Mouse (Mus musculus): Measurements from ENCODE around the gene Smarcc1. TPM values are rescaled to one million over a fixed set of nuclear protein-coding genes. Genes with fewer than 3 reads are reported as not detected.
"Not testable (repeated sequence)": the region's sequence is repeated elsewhere in the genome, so short reads cannot be mapped to it uniquely, and the experiment has no call there.

Gene Smarcc1
- total RNA-seq, 2 experiments from 2014 or later: 64.5 to 74.5 TPM

DNA sequence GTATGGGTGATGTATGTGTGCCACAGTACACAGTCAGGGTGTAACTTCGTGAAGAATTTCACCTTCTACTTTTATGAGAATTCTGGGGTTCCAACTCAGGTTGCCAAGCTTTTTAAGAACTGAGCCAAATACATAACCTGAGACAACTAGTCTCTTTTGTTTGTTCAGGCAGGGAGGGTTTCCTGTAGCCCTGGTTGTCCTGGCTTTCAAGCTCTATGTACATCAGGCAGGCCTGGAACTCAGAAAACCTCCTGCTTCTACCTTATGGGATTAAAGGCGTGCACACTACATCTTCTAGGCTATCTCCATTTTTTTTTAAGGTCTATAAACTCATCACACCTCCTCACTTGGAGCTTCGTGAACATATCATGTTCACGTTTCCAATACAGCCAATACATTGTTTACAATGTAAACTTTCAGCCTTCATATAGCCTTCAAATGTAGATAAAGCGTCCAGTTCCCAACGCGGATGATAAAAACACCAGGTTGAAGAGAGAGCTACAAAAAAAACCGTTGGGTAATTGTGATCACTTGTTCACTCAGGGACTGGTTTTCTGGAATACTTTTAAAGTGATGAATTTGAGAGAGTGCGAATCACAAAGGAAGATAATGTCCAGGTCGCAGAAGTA, 13.5 kb downstream of the Smarcc1 start:
- intact Hi-C loops (cut with DNase I): no loop called here
- no peak for DNase-seq (ENCODE audit: low spot score in 2 of 2)

DNA sequence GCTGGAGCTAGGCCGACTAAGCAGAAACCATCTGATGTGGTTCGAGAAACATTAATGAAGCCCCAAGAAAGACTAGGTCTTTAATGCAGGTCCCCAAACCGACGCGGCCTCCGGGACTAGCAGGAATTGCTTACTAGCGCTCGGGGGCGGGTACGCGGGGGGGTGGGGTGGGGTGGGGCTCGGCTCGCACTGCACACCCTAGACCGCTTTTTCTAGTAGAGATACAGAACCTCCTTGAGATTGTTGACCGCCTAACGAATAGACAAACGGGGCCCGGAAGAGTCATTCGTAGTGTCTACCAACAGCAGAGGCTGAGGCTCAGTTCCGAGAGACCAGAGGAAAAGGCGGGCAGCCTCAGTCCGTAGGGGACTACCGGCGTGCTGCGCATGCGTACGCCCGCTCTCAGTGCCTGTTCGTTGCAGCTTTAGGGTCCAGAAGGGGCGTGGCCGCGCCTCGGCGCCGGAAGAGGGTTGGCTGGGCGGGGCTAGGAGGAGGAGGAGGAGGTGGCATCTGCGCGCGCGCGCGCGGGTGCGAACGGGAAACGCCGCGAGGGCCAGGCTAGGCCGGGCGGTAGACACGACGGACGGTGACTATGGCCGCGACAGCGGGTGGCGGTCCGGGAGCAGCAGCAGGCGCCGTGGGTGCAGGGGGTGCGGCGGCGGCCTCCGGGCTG, 14.2 kb downstream of the Smarcc1 start:
- DNase-seq (ENCODE audit: low spot score in 2 of 2): peak; percentile 99
- intact Hi-C loops (cut with DNase I): no loop called here

DNA sequence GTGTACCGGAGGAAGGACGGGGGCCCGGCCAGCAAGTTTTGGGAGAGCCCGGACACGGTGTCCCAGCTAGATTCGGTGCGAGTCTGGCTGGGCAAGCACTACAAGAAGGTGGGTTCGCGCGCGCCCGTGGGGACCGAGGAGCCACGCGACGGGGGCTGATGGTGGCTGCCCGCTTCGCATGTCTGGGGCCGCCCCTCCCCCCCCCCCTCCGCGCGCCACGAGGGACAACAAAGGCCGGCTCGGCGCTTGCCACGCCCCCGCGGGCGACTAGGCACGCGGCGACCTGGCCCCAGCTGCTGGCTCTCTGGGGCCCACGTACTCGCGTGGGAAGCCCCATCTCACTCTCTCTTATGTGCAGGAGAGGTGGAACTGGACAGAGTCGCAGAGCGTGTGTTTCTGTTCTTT, 14.7 kb downstream of the Smarcc1 start:
- intact Hi-C loops (cut with DNase I): no loop called here
- DNase-seq (ENCODE audit: low spot score in 2 of 2): no peak

- DNase-seq (ENCODE audit: low spot score in 2 of 2): no peak
- intact Hi-C loops (cut with DNase I): no loop called here
These were observed 15.4 kb downstream of the Smarcc1 start for GRCm38 (mm10) chr9:110132921-110133320.

- intact Hi-C loops (cut with DNase I): no loop called here
- no peak for DNase-seq (ENCODE audit: low spot score in 2 of 2)
These were observed 16.7 kb downstream of the Smarcc1 start for GRCm38 (mm10) chr9:110134176-110134575.

- no peak for DNase-seq (ENCODE audit: low spot score in 2 of 2)
- intact Hi-C loops (cut with DNase I): no loop called here
These were observed 21.6 kb downstream of the Smarcc1 start for GRCm38 (mm10) chr9:110139119-110139518.

DNA sequence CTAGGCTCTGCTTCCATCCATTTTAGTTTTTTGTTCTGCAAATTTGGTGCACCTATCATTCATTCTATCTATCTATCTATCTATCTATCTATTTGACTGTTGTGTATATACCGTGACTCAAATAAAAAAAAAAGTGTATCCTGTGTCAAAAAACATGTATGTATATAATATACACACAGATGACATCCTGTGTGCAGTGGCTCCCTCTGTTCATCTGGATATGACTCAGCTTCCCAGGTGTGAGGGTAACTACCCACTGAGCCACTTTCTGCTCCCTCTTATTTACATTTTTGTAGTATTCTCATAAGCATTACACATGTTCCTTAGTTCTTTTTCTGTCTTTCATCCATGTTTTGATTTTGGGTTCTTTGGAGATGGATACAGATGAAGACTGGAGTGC, 24.6 kb downstream of the Smarcc1 start:
- DNase-seq (ENCODE audit: low spot score in 2 of 2): no peak
- intact Hi-C loops (cut with DNase I): no loop called here

DNA sequence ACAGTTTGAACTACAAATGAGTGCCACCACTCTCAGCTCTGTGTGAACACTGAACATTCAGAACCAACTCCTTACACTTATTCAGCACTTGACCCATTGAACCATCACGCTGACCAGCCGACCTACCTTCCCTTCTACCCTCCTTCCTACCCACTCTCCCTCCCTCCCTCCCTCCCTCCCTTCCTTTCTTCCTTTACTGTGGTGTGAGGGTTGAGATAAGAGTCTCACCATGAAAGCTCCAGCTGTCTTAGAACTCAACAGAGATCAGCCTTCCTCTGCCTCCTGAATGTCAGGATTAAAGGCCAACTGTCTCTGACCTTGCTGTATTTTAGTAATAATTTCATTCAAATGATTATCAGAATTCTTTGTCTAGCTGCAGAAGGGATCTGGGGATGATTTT, 31.1 kb downstream of the Smarcc1 start:
- intact Hi-C loops (cut with DNase I): no loop called here
- no peak for DNase-seq (ENCODE audit: low spot score in 2 of 2)

- no peak for DNase-seq (ENCODE audit: low spot score in 2 of 2)
- intact Hi-C loops (cut with DNase I): no loop called here
These were observed 41.5 kb downstream of the Smarcc1 start for GRCm38 (mm10) chr9:110159036-110159435.

DNA sequence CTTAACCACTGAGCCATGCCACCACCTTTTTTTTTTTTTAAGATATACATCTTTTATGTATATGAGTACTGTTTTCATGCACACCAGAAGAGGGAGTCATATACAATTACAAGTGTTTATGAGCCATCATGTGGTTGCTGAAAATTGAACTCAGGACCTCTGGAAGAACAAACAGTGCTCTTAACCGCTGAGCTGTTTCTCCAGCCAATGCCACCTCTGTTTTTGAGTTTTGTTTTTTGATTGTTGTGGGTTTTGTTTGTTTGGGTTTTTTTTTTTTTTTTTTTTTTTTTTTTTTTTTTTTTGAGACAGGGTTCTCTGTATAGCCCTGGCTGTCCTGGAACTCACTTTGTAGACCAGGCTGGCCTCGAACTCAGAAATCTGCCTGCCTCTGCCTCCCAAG, 43.0 kb downstream of the Smarcc1 start:
- intact Hi-C loops (cut with DNase I); DNase-seq (ENCODE audit: low spot score in 2 of 2): not testable (repeated sequence)

DNA sequence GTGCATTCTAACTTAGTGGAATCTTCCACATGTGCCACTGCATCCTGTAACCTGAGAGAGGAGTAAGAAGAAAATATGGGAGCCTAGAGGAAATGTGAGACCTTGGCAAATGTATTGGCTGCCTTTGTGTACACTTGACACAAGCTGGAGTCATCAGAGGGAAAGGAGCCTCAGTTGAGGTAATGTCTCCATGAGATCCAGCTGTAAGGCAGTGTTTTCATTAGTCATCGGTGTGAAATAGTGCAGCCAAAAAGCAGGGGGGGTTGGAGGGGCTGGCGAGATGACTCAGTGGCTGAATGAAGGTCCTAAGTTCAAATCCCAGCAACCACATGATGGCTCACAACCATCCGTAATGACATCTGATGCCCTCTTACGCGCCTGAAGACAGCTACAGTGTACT, 44.9 kb downstream of the Smarcc1 start:
- DNase-seq (ENCODE audit: low spot score in 2 of 2): no peak
- intact Hi-C loops (cut with DNase I): no loop called here

- intact Hi-C loops (cut with DNase I): no loop called here
- DNase-seq (ENCODE audit: low spot score in 2 of 2): no peak
These were observed 45.6 kb downstream of the Smarcc1 start for GRCm38 (mm10) chr9:110163071-110163470.

DNA sequence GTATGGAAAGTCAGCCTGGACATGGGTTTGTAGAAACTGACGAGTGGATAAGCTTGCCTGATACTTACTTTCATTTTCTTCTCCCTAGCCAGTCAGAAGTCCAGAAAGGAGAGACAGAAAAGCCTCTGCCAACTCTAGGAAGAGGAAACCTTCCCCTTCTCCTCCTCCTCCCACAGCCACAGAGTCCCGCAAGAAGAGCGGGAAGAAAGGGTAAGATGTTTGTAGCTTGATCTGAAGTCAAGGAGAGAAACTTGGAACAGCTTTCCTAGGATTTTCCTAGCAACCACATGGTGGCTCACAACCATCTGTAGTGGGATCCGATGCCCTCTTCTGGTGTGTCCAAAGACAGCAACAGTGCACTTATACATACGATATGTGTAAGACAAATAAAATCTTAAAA, 53.4 kb downstream of the Smarcc1 start:
- intact Hi-C loops (cut with DNase I): no loop called here
- DNase-seq (ENCODE audit: low spot score in 2 of 2): peak; percentile 5 to 18

DNA sequence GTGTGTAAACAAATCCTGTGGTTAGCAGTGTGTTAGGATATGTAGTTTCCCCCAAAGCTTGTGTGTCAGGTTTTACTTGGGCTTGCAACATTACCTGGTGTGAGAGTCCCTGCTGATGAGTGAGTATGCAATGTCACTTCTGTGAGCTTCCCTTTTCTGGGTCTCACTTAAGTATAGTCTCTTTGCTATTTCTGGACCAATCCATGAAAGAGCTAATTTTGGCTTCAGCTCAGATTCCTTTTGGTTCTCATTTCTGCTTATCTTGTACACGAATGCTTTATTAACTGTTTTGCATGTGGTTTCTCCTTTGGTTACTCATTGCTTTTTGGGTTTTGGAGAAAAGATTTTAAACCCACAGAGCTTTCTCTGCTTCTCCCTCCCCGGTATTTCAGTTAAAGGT, 82.4 kb downstream of the Smarcc1 start:
- no peak for DNase-seq (ENCODE audit: low spot score in 2 of 2)

GRCm38 (mm10) chr9:110205526-110206404, 88.3 kb downstream of the Smarcc1 start:
- intact Hi-C loops (cut with DNase I): loop anchor here (2.0 to 5.0 kb wide), 2 partner anchors 39 to 92 kb away; no protein-coding TSS in a partner anchor

More for the DNA sequence above, 82.4 kb downstream of the Smarcc1 start:
- intact Hi-C loops (cut with DNase I): no loop called here

GRCm38 (mm10) chr9:110206437-110206836, 88.9 kb downstream of the Smarcc1 start:
- no peak for DNase-seq (ENCODE audit: low spot score in 2 of 2)
- intact Hi-C loops (cut with DNase I): loop anchor here (2.0 to 5.0 kb wide), 2 partner anchors 38 to 91 kb away; no protein-coding TSS in a partner anchor

More at GRCm38 (mm10) chr9:110205526-110206404, 88.3 kb downstream of the Smarcc1 start:
- DNase-seq (ENCODE audit: low spot score in 2 of 2): peak; percentile 51 to 56

GRCm38 (mm10) chr9:110208265-110208664, 90.8 kb downstream of the Smarcc1 start:
- no peak for DNase-seq (ENCODE audit: low spot score in 2 of 2)
- intact Hi-C loops (cut with DNase I): loop anchor here (5.0 kb wide), 1 partner anchor 89 kb away; no protein-coding TSS in a partner anchor

GRCm38 (mm10) chr9:110208967-110209366, 91.5 kb downstream of the Smarcc1 start:
- no peak for DNase-seq (ENCODE audit: low spot score in 2 of 2)
- intact Hi-C loops (cut with DNase I): loop anchor here (5.0 kb wide), 1 partner anchor 88 kb away; no protein-coding TSS in a partner anchor

DNA sequence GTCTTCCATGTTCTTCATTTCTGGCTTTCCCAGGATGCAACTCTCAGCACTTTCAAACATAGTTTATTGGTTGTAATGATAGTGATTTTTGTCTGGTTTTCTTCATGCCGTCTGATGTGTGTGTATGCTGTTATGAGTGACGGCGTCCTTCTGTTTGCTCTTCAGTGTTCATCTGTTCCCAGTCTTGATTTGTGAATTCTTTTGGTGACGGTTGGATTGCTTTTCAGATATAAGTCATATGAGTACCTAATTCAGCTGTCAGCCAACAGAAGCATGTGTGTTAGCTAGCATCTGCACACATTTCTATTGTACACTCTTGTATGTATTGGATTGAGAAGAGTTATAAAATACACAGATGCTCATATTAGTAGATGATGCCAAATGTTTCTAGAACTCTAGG, 106.8 kb downstream of the Smarcc1 start:
- intact Hi-C loops (cut with DNase I): no loop called here

DNA sequence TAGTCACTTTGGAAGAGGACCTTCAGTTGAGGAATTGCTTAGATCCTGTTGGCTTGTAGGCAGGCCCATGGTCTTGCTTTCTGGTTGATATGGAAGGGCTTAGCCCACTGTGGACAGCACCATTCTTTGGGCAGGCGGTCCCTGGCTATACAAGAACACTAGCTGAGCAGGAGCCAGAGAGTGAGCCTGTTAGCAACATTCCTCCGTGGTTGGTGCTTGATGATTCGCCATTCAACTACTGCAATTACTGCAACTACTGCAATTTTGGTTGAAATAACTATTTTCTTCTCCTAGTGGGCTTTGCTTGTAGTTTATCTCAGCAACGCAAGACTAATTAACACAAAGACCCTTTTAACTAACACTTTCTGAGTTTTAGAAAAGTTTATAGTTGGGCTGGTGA, 108.7 kb downstream of the Smarcc1 start:
- no peak for DNase-seq (ENCODE audit: low spot score in 2 of 2)
- intact Hi-C loops (cut with DNase I): no loop called here

More for the DNA sequence above, 106.8 kb downstream of the Smarcc1 start:
- no peak for DNase-seq (ENCODE audit: low spot score in 2 of 2)
